Comparison of ENCODE assay signal across 12 mouse cellular contexts in genomic region chr2:119621302-119621701, GRCm38 (mm10). TPM values are rescaled to one million over a fixed set of nuclear protein-coding genes. Genes with fewer than 3 reads are reported as not detected.
A peak's percentile ranks its signal among the peaks of the same experiment; 100 is the strongest.
DNase-seq lines count a peak whose midpoint lies in the region; ATAC-seq and TF ChIP-seq lines count a peak whose summit lies in the region.
"Had no signal": no experiment of that assay in that cellular context is flagged by ENCODE, and none has a peak within 500 bp of the region (broad histone marks: within the 10 kb centered on the region; RNA-seq: fewer than 3 reads in every experiment).

No protein-coding gene starts in this region.

- H3K36me3 ChIP-seq in heart, embryonic 15.5 days, result peaks cover 14% of the 10 kb centered on the region
- H3K36me3 ChIP-seq in heart, adult 2 months (ENCODE audit: control insufficient read depth, insufficient read depth, low read length), result no peaks in the 10 kb centered on the region
- peaks cover 42% of the 10 kb centered on the region for H3K36me3 ChIP-seq in midbrain, embryonic 10.5 days
- H3K36me3 ChIP-seq in midbrain, embryonic 15.5 days (replicated peaks), result no peaks in the 10 kb centered on the region
- no peaks in the 10 kb centered on the region for H3K36me3 ChIP-seq in forebrain, embryonic 16.5 days (ENCODE audit: control insufficient read depth, insufficient read depth)
- H3K36me3 ChIP-seq in neural tube, embryonic 13.5 days, result no peaks in the 10 kb centered on the region

- TF ChIP-seq EP300 in heart, adult 2 months (IDR thresholded peaks at IDR 0.05; ENCODE audit: insufficient read depth, low read depth, low read length), result no peak

- H3K4me3 ChIP-seq in heart, embryonic 15.5 days, result no peak overlapping the region
- H3K4me3 ChIP-seq in heart, adult 2 months, result no peak overlapping the region
- peak overlapping the region; percentile 28; the same call in 1 of the 2 replicates for H3K4me3 ChIP-seq in midbrain, embryonic 10.5 days
- no peak overlapping the region for H3K4me3 ChIP-seq in midbrain, embryonic 15.5 days
- H3K4me3 ChIP-seq in forebrain, embryonic 16.5 days (replicated peaks; ENCODE audit: low read length), result no peak overlapping the region
- H3K4me3 ChIP-seq in neural tube, embryonic 13.5 days, result no peak overlapping the region
- H3K4me3 ChIP-seq: gastrocnemius, adult 2 months had no signal

- ATAC-seq in heart, embryonic 15.5 days (replicated peaks; ENCODE audit: insufficient number of reproducible peaks, insufficient read depth, low FRiP score, low read depth), result no peak
- ATAC-seq in midbrain, embryonic 15.5 days (replicated peaks), result no peak
- ATAC-seq in forebrain, embryonic 16.5 days, result no peak
- ATAC-seq in neural tube, embryonic 13.5 days (ENCODE audit: low read depth), result no peak
- ATAC-seq: CD4-positive, CD25-positive, alpha-beta regulatory T cell, adult 4 months had no signal

- no peak overlapping the region for H3K9ac ChIP-seq in heart, embryonic 15.5 days
- H3K9ac ChIP-seq in heart, adult 2 months (ENCODE audit: low read depth, low read length), result no peak overlapping the region
- H3K9ac ChIP-seq in midbrain, embryonic 15.5 days, result no peak overlapping the region
- no peak overlapping the region for H3K9ac ChIP-seq in forebrain, embryonic 16.5 days (replicated peaks; ENCODE audit: low read depth, low read length)
- H3K9ac ChIP-seq in neural tube, embryonic 13.5 days, result no peak overlapping the region; the same call in 1 of the 2 replicates

- H3K27ac ChIP-seq in heart, embryonic 15.5 days, result no peak overlapping the region
- H3K27ac ChIP-seq in heart, adult 2 months, result no peak overlapping the region
- H3K27ac ChIP-seq in midbrain, embryonic 10.5 days (replicated peaks), result no peak overlapping the region
- no peak overlapping the region for H3K27ac ChIP-seq in midbrain, embryonic 15.5 days
- H3K27ac ChIP-seq in forebrain, embryonic 16.5 days (ENCODE audit: low read length), result no peak overlapping the region
- H3K27ac ChIP-seq in neural tube, embryonic 13.5 days (replicated peaks), result no peak overlapping the region
- H3K27ac ChIP-seq: gastrocnemius, adult 2 months had no signal

- no peaks in the 10 kb centered on the region for H3K79me2 ChIP-seq in heart, adult 2 months (replicated peaks; ENCODE audit: control insufficient read depth, insufficient read depth, low read length)

- no peak for TF ChIP-seq POLR2A in heart, adult 2 months (IDR thresholded peaks at IDR 0.05; ENCODE audit: insufficient read depth, low read depth, low read length)

- H3K4me1 ChIP-seq in heart, embryonic 15.5 days (replicated peaks), result peaks cover 25% of the 10 kb centered on the region
- H3K4me1 ChIP-seq in heart, adult 2 months (ENCODE audit: control insufficient read depth, insufficient read depth, low read length), result no peaks in the 10 kb centered on the region; the same call in 1 of the 2 replicates
- peaks cover 40% of the 10 kb centered on the region for H3K4me1 ChIP-seq in midbrain, embryonic 10.5 days
- H3K4me1 ChIP-seq in midbrain, embryonic 15.5 days, result peaks cover 23% of the 10 kb centered on the region
- peaks cover 12% of the 10 kb centered on the region for H3K4me1 ChIP-seq in forebrain, embryonic 16.5 days (replicated peaks; ENCODE audit: control insufficient read depth, insufficient read depth, low read length)
- peaks cover 33% of the 10 kb centered on the region for H3K4me1 ChIP-seq in neural tube, embryonic 13.5 days (replicated peaks)

- TF ChIP-seq CTCF in heart, adult 2 months (IDR thresholded peaks at IDR 0.05), result no peak

- 98% methylated on average over 2 of the region's 2 CpGs for WGBS in heart, embryonic 15.5 days
- WGBS in heart, adult 2 months, result 98% methylated on average over 2 of the region's 2 CpGs
- 100% methylated on average over 2 of the region's 2 CpGs for WGBS in midbrain, embryonic 10.5 days
- 97% methylated on average over 2 of the region's 2 CpGs for WGBS in midbrain, embryonic 15.5 days
- 98% methylated on average over 2 of the region's 2 CpGs for WGBS in forebrain, embryonic 16.5 days
- 100% methylated on average over 2 of the region's 2 CpGs for WGBS in neural tube, embryonic 13.5 days

- H3K9me3 ChIP-seq in heart, embryonic 15.5 days (replicated peaks), result no peaks in the 10 kb centered on the region
- no peaks in the 10 kb centered on the region for H3K9me3 ChIP-seq in midbrain, embryonic 10.5 days (replicated peaks)
- no peaks in the 10 kb centered on the region for H3K9me3 ChIP-seq in midbrain, embryonic 15.5 days
- no peaks in the 10 kb centered on the region for H3K9me3 ChIP-seq in forebrain, embryonic 16.5 days (ENCODE audit: control insufficient read depth, low read length)
- no peaks in the 10 kb centered on the region for H3K9me3 ChIP-seq in neural tube, embryonic 13.5 days

- H3K4me2 ChIP-seq in heart, embryonic 15.5 days, result peak overlapping the region; percentile 16
- no peak overlapping the region for H3K4me2 ChIP-seq in midbrain, embryonic 15.5 days
- 0 out of 2 replicates have a peak overlapping the region, but pooled peaks have one; percentile 2 for H3K4me2 ChIP-seq in forebrain, embryonic 16.5 days (ENCODE audit: low read length)
- H3K4me2 ChIP-seq in neural tube, embryonic 13.5 days, result 0 out of 2 replicates have a peak overlapping the region, but pooled peaks have one; percentile 3

- H3K27me3 ChIP-seq in heart, embryonic 15.5 days, result no peaks in the 10 kb centered on the region
- H3K27me3 ChIP-seq in heart, adult 2 months (ENCODE audit: control insufficient read depth, insufficient read depth, low read length), result no peaks in the 10 kb centered on the region
- no peaks in the 10 kb centered on the region for H3K27me3 ChIP-seq in midbrain, embryonic 10.5 days (ENCODE audit: low read depth, poor library complexity, severe bottlenecking)
- no peaks in the 10 kb centered on the region for H3K27me3 ChIP-seq in midbrain, embryonic 15.5 days (replicated peaks)
- no peaks in the 10 kb centered on the region for H3K27me3 ChIP-seq in forebrain, embryonic 16.5 days (replicated peaks; ENCODE audit: control insufficient read depth, insufficient read depth, low read length)
- H3K27me3 ChIP-seq in neural tube, embryonic 13.5 days, result no peaks in the 10 kb centered on the region

- intact Hi-C loops in heart, adult 2 months (cut with DNase I), result no loop called here

- DNase-seq in heart, adult 2 months, result no peak
- no peak for DNase-seq in midbrain, embryonic 10.5 days (ENCODE audit: low spot score)
- no peak for DNase-seq in adrenal gland, adult 18-20 months (ENCODE audit: low spot score in 2 of 2)
- DNase-seq in thymus, postnatal 36 days, result no peak
- DNase-seq: gastrocnemius, adult 2 months; right cerebral cortex, postnatal 25 days; thymus, adult 18-20 months had no signal

RNA-seq across cellular contexts. Expression of gene Oip5, which starts 3.0 kb away (rescaled TPM):
- 16.4 and 17.0 TPM in 2 replicates for polyA plus RNA-seq in heart, embryonic 15.5 days (2015; fragmentation: Nextera tagmentation; extraction: Ambion mirVana)
- under 1 TPM; 0.16 to 0.37 TPM for total RNA-seq in heart, adult 2 months (2021)
- 0.20 and 0.26 TPM in 2 replicates for polyA plus RNA-seq in heart, adult 2 months (2012; rRNA removed)
- polyA plus RNA-seq in midbrain, embryonic 10.5 days (2016; fragmentation: Nextera tagmentation; extraction: Ambion mirVana), result 43.7 and 45.4 TPM in 2 replicates
- 3.1 and 4.6 TPM in 2 replicates for polyA plus RNA-seq in midbrain, embryonic 15.5 days (2015; fragmentation: Nextera tagmentation; extraction: Ambion mirVana)
- 10.3 and 12.0 TPM in 2 replicates for polyA plus RNA-seq in forebrain, embryonic 16.5 days (2015; fragmentation: Nextera tagmentation; extraction: Ambion mirVana)
- polyA plus RNA-seq in neural tube, embryonic 13.5 days (2015; fragmentation: Nextera tagmentation; extraction: Ambion mirVana), result 5.1 and 7.8 TPM in 2 replicates
- 1 to 10 TPM in 1 of 2 experiments, under 1 TPM in 1; 0.70 to 1.1 TPM for total RNA-seq in adrenal gland, adult 18-20 months (2021)
- total RNA-seq: gastrocnemius, adult 2 months had no signal

RNA-seq across cellular contexts. Expression of gene Nusap1, which starts 3.2 kb away (rescaled TPM):
- polyA plus RNA-seq in heart, embryonic 15.5 days (2015; fragmentation: Nextera tagmentation; extraction: Ambion mirVana), result 43.1 and 45.1 TPM in 2 replicates
- total RNA-seq in heart, adult 2 months (2021), result 1 to 10 TPM in 1 of 2 experiments, under 1 TPM in 1; 0.84 to 2.0 TPM
- 0.26 and 0.31 TPM in 2 replicates for polyA plus RNA-seq in heart, adult 2 months (2012; rRNA removed)
- 102 and 104 TPM in 2 replicates for polyA plus RNA-seq in midbrain, embryonic 10.5 days (2016; fragmentation: Nextera tagmentation; extraction: Ambion mirVana)
- 10.1 and 11.6 TPM in 2 replicates for polyA plus RNA-seq in midbrain, embryonic 15.5 days (2015; fragmentation: Nextera tagmentation; extraction: Ambion mirVana)
- 29.6 and 35.9 TPM in 2 replicates for polyA plus RNA-seq in forebrain, embryonic 16.5 days (2015; fragmentation: Nextera tagmentation; extraction: Ambion mirVana)
- polyA plus RNA-seq in neural tube, embryonic 13.5 days (2015; fragmentation: Nextera tagmentation; extraction: Ambion mirVana), result 13.4 and 19.5 TPM in 2 replicates
- 1 to 10 TPM; 1.4 to 1.9 TPM for total RNA-seq in adrenal gland, adult 18-20 months (2021)

RNA-seq across cellular contexts. Expression of gene Ndufaf1, which starts 41.3 kb away (rescaled TPM):
- 49.5 and 58.6 TPM in 2 replicates for polyA plus RNA-seq in heart, embryonic 15.5 days (2015; fragmentation: Nextera tagmentation; extraction: Ambion mirVana)
- total RNA-seq in heart, adult 2 months (2021), result 10 to 100 TPM; 58.6 to 63.6 TPM
- 16.1 and 33.9 TPM in 2 replicates for polyA plus RNA-seq in heart, adult 2 months (2012; rRNA removed)
- polyA plus RNA-seq in midbrain, embryonic 10.5 days (2016; fragmentation: Nextera tagmentation; extraction: Ambion mirVana), result 46.2 TPM in 2 replicates
- polyA plus RNA-seq in midbrain, embryonic 15.5 days (2015; fragmentation: Nextera tagmentation; extraction: Ambion mirVana), result 37.0 and 37.5 TPM in 2 replicates
- 36.7 and 41.1 TPM in 2 replicates for polyA plus RNA-seq in forebrain, embryonic 16.5 days (2015; fragmentation: Nextera tagmentation; extraction: Ambion mirVana)
- 43.6 and 47.0 TPM in 2 replicates for polyA plus RNA-seq in neural tube, embryonic 13.5 days (2015; fragmentation: Nextera tagmentation; extraction: Ambion mirVana)
- total RNA-seq in adrenal gland, adult 18-20 months (2021), result 10 to 100 TPM; 39.1 to 45.4 TPM

RNA-seq across cellular contexts. Expression of gene Rtf1, which starts 53.6 kb away (rescaled TPM):
- 22.0 and 24.4 TPM in 2 replicates for polyA plus RNA-seq in heart, embryonic 15.5 days (2015; fragmentation: Nextera tagmentation; extraction: Ambion mirVana)
- total RNA-seq in heart, adult 2 months (2021), result 10 to 100 TPM; 21.9 to 22.8 TPM
- 8.7 and 12.7 TPM in 2 replicates for polyA plus RNA-seq in heart, adult 2 months (2012; rRNA removed)
- polyA plus RNA-seq in midbrain, embryonic 10.5 days (2016; fragmentation: Nextera tagmentation; extraction: Ambion mirVana), result 52.0 and 52.4 TPM in 2 replicates
- polyA plus RNA-seq in midbrain, embryonic 15.5 days (2015; fragmentation: Nextera tagmentation; extraction: Ambion mirVana), result 50.0 and 62.3 TPM in 2 replicates
- 53.3 and 53.9 TPM in 2 replicates for polyA plus RNA-seq in forebrain, embryonic 16.5 days (2015; fragmentation: Nextera tagmentation; extraction: Ambion mirVana)
- polyA plus RNA-seq in neural tube, embryonic 13.5 days (2015; fragmentation: Nextera tagmentation; extraction: Ambion mirVana), result 54.8 and 67.0 TPM in 2 replicates
- 10 to 100 TPM; 20.5 to 29.0 TPM for total RNA-seq in adrenal gland, adult 18-20 months (2021)
